In genomic region chr4:21611531-21612282, GRCm38 (mm10) we compare ENCODE assay signal across 29 mouse cellular contexts.
A peak's percentile ranks its signal among the peaks of the same experiment; 100 is the strongest.
DNase-seq lines count a peak whose midpoint lies in the region; ATAC-seq and TF ChIP-seq lines count a peak whose summit lies in the region.
"Had no signal": no experiment of that assay in that cellular context is flagged by ENCODE, and none has a peak within 500 bp of the region (broad histone marks: within the 10 kb centered on the region; RNA-seq: fewer than 3 reads in every experiment).

No protein-coding gene starts in this region.

- no peak overlapping the region for H3K4me3 ChIP-seq in heart, embryonic 11.5 days (ENCODE audit: low read depth, low read length)
- H3K4me3 ChIP-seq in midbrain, embryonic 13.5 days (replicated peaks): no peak overlapping the region
- no peak overlapping the region for H3K4me3 ChIP-seq in midbrain, postnatal 0 days (ENCODE audit: low read depth, low read length)
- H3K4me3 ChIP-seq in forebrain, embryonic 14.5 days (ENCODE audit: low read depth, low read length): no peak overlapping the region
- no peak overlapping the region for H3K4me3 ChIP-seq in neural tube, embryonic 14.5 days (ENCODE audit: low read depth, low read length)
- H3K4me3 ChIP-seq: embryonic facial prominence, embryonic 15.5 days; heart, embryonic 13.5 days; limb, embryonic 13.5 days; liver, embryonic 12.5 days had no signal

- TF ChIP-seq CTCF in midbrain, postnatal 0 days (IDR thresholded peaks at IDR 0.05): no peak

- no peak overlapping the region for H3K27ac ChIP-seq in heart, embryonic 11.5 days (ENCODE audit: low read depth, low read length)
- H3K27ac ChIP-seq in midbrain, embryonic 13.5 days: no peak overlapping the region
- H3K27ac ChIP-seq in midbrain, postnatal 0 days (ENCODE audit: low read depth, low read length): no peak overlapping the region
- no peak overlapping the region for H3K27ac ChIP-seq in forebrain, embryonic 14.5 days (ENCODE audit: low read depth, low read length)
- H3K27ac ChIP-seq in neural tube, embryonic 14.5 days (ENCODE audit: low read depth, low read length): no peak overlapping the region
- H3K27ac ChIP-seq: embryonic facial prominence, embryonic 15.5 days; heart, embryonic 13.5 days; limb, embryonic 13.5 days; liver, embryonic 12.5 days; stomach, postnatal 0 days had no signal

- 68% methylated on average over 5 of the region's 5 CpGs for WGBS in heart, embryonic 11.5 days (ENCODE audit: insufficient replicate concordance)
- WGBS in midbrain, embryonic 13.5 days: 68% methylated on average over 5 of the region's 5 CpGs
- WGBS in midbrain, postnatal 0 days: 69% methylated on average over 5 of the region's 5 CpGs
- 50% methylated on average over 5 of the region's 5 CpGs for WGBS in forebrain, embryonic 14.5 days
- 57% methylated on average over 5 of the region's 5 CpGs for WGBS in neural tube, embryonic 14.5 days

- H3K9ac ChIP-seq in heart, embryonic 11.5 days (ENCODE audit: low read depth, low read length): no peak overlapping the region
- H3K9ac ChIP-seq in midbrain, embryonic 13.5 days (replicated peaks): no peak overlapping the region
- no peak overlapping the region for H3K9ac ChIP-seq in midbrain, postnatal 0 days (replicated peaks; ENCODE audit: low read length, poor library complexity, severe bottlenecking)
- H3K9ac ChIP-seq in forebrain, embryonic 14.5 days (ENCODE audit: low read length): no peak overlapping the region
- H3K9ac ChIP-seq in neural tube, embryonic 14.5 days (replicated peaks; ENCODE audit: low read depth, low read length): no peak overlapping the region
- H3K9ac ChIP-seq: embryonic facial prominence, embryonic 15.5 days; heart, embryonic 13.5 days; limb, embryonic 13.5 days; liver, embryonic 12.5 days had no signal

- H3K4me1 ChIP-seq in heart, embryonic 11.5 days (ENCODE audit: control insufficient read depth, insufficient read depth, low read length): no peaks in the 10 kb centered on the region
- peaks cover 9% of the 10 kb centered on the region; the same call in 1 of the 2 replicates for H3K4me1 ChIP-seq in midbrain, embryonic 13.5 days (replicated peaks)
- no peaks in the 10 kb centered on the region for H3K4me1 ChIP-seq in midbrain, postnatal 0 days (ENCODE audit: insufficient read depth, low read length)
- peaks cover 8% of the 10 kb centered on the region; the same call in 1 of the 2 replicates for H3K4me1 ChIP-seq in forebrain, embryonic 14.5 days (ENCODE audit: control insufficient read depth, insufficient read depth, low read length)
- 0 out of 2 replicates have a peak, but pooled peaks cover 2% of the 10 kb centered on the region for H3K4me1 ChIP-seq in neural tube, embryonic 14.5 days (ENCODE audit: control insufficient read depth, insufficient read depth, low read length)
- H3K4me1 ChIP-seq: embryonic facial prominence, embryonic 15.5 days; heart, embryonic 13.5 days; limb, embryonic 13.5 days; liver, embryonic 12.5 days had no signal

- peak; percentile 6 for DNase-seq in heart, adult 11 months
- no peak for DNase-seq in midbrain, postnatal 0 days (ENCODE audit: low spot score)
- peak; percentile 63 for DNase-seq in forebrain, embryonic 14.5 days (ENCODE audit: low spot score)
- DNase-seq in adrenal gland, adult 18-20 months (ENCODE audit: low spot score in 2 of 2): no peak
- DNase-seq: adrenal gland, adult 8-10 months; B cell, adult 2 months; cerebellum, adult 18-20 months; cerebellum, postnatal 14 days; gastrocnemius, postnatal 14 days; heart, adult 18-20 months; heart, postnatal 14 days; kidney, postnatal 36 days; lung, adult 2 months; lung, postnatal 14 days; right cerebral cortex, postnatal 14 days; thymus, adult 2 months; thymus, postnatal 4 days had no signal

- no peaks in the 10 kb centered on the region for H3K27me3 ChIP-seq in heart, embryonic 11.5 days (ENCODE audit: control insufficient read depth, insufficient read depth, low read length)
- no peaks in the 10 kb centered on the region for H3K27me3 ChIP-seq in midbrain, embryonic 13.5 days
- H3K27me3 ChIP-seq in midbrain, postnatal 0 days (ENCODE audit: insufficient read depth, low read length): no peaks in the 10 kb centered on the region
- no peaks in the 10 kb centered on the region for H3K27me3 ChIP-seq in forebrain, embryonic 14.5 days (replicated peaks; ENCODE audit: control insufficient read depth, insufficient read depth, low read length)
- no peaks in the 10 kb centered on the region for H3K27me3 ChIP-seq in neural tube, embryonic 14.5 days (ENCODE audit: control insufficient read depth, insufficient read depth, low read length)
- H3K27me3 ChIP-seq: CH12.LX; embryonic facial prominence, embryonic 15.5 days; heart, embryonic 13.5 days; limb, embryonic 13.5 days; liver, embryonic 12.5 days had no signal

- no peak for ATAC-seq in heart, embryonic 11.5 days (replicated peaks; ENCODE audit: insufficient number of reproducible peaks, low FRiP score, low TSS enrichment)
- ATAC-seq in midbrain, embryonic 13.5 days: peak; percentile 82
- ATAC-seq in midbrain, postnatal 0 days (ENCODE audit: low FRiP score): no peak
- peak; percentile 90 for ATAC-seq in forebrain, embryonic 14.5 days
- peak; percentile 75; the same call in 1 of the 2 replicates for ATAC-seq in neural tube, embryonic 14.5 days (ENCODE audit: low read depth)
- ATAC-seq: intestine, postnatal 0 days; liver, embryonic 12.5 days; Patski had no signal

- no peaks in the 10 kb centered on the region for H3K9me3 ChIP-seq in heart, embryonic 11.5 days (replicated peaks; ENCODE audit: control insufficient read depth, low read length)
- H3K9me3 ChIP-seq in midbrain, embryonic 13.5 days: no peaks in the 10 kb centered on the region
- no peaks in the 10 kb centered on the region for H3K9me3 ChIP-seq in midbrain, postnatal 0 days (ENCODE audit: low read length)
- H3K9me3 ChIP-seq in forebrain, embryonic 14.5 days (replicated peaks; ENCODE audit: control insufficient read depth, low read length): no peaks in the 10 kb centered on the region
- no peaks in the 10 kb centered on the region for H3K9me3 ChIP-seq in neural tube, embryonic 14.5 days (ENCODE audit: control insufficient read depth, low read length)
- H3K9me3 ChIP-seq: embryonic facial prominence, embryonic 15.5 days; G1E; heart, embryonic 13.5 days; limb, embryonic 13.5 days; liver, embryonic 12.5 days had no signal

- H3K4me2 ChIP-seq in heart, embryonic 11.5 days: no peak overlapping the region
- H3K4me2 ChIP-seq in midbrain, embryonic 13.5 days (replicated peaks): no peak overlapping the region
- H3K4me2 ChIP-seq in midbrain, postnatal 0 days (ENCODE audit: low read depth, low read length, poor library complexity, severe bottlenecking): no peak overlapping the region
- no peak overlapping the region for H3K4me2 ChIP-seq in forebrain, embryonic 14.5 days (ENCODE audit: low read length)
- no peak overlapping the region for H3K4me2 ChIP-seq in neural tube, embryonic 14.5 days (ENCODE audit: low read depth, low read length)
- H3K4me2 ChIP-seq: embryonic facial prominence, embryonic 15.5 days; heart, embryonic 13.5 days; limb, embryonic 13.5 days; liver, embryonic 12.5 days had no signal

- H3K36me3 ChIP-seq in heart, embryonic 11.5 days (ENCODE audit: control insufficient read depth, insufficient read depth, low read length): no peaks in the 10 kb centered on the region
- no peaks in the 10 kb centered on the region for H3K36me3 ChIP-seq in midbrain, embryonic 13.5 days
- no peaks in the 10 kb centered on the region for H3K36me3 ChIP-seq in midbrain, postnatal 0 days (ENCODE audit: insufficient read depth, low read length)
- no peaks in the 10 kb centered on the region for H3K36me3 ChIP-seq in forebrain, embryonic 14.5 days (ENCODE audit: control insufficient read depth, insufficient read depth, low read length)
- H3K36me3 ChIP-seq in neural tube, embryonic 14.5 days (ENCODE audit: control insufficient read depth, insufficient read depth, low read length): no peaks in the 10 kb centered on the region
- H3K36me3 ChIP-seq: embryonic facial prominence, embryonic 15.5 days; G1E; heart, embryonic 13.5 days; limb, embryonic 13.5 days; liver, embryonic 12.5 days had no signal

Comparison
In these comparisons a context has a peak if more than half of its experiments do, and no peak if none do; other contexts are left out.
1. ATAC-seq: peak in midbrain, embryonic 13.5 days (single experiment), forebrain, embryonic 14.5 days (single experiment) and neural tube, embryonic 14.5 days (single experiment); none in heart, embryonic 11.5 days (single experiment) and midbrain, postnatal 0 days (single experiment).
2. DNase-seq: peak in heart, adult 11 months (single experiment) and forebrain, embryonic 14.5 days (single experiment); none in midbrain, postnatal 0 days (single experiment) and adrenal gland, adult 18-20 months (0 of 2).